ENCODE assay signal across 8 mouse cellular contexts in the genomic region with DNA sequence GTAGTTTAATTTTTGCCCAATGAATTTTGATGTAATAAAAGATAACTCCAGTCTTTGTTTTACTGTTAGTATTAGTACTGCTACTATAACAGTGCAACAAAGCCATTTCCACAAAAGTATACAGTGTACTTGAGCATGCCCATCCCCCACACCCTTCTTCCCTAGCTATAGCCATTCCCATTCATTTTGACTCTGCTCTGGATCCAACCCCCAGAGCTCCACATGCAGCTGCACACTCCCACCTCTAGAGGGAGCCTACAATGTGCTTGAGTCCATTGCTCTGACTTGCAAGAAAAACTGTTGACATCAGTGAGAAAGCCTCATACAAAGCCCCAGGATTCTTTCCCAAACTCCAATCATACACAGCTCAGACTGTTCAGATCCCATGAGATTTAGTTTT.
DNase-seq lines count a peak whose midpoint lies in the region; ATAC-seq and TF ChIP-seq lines count a peak whose summit lies in the region.

No protein-coding gene starts in this region.

- no peak overlapping the region for H3K9ac ChIP-seq in kidney, postnatal 0 days (ENCODE audit: low read depth, low read length)

- H3K9me3 ChIP-seq in kidney, postnatal 0 days (replicated peaks; ENCODE audit: low read length), result no peaks in the 10 kb centered on the region

- DNase-seq in kidney, adult 9 months, result peak; percentile 40
- no peak for DNase-seq in kidney, postnatal 14 days
- DNase-seq in ES-CJ7 (ENCODE audit: low read depth, low spot score), result peak; percentile 86
- DNase-seq in c-Kit-positive CD71-positive TER-119-positive erythroid progenitor cells, embryonic 14.5 days (ENCODE audit: low spot score), result peak; percentile 3
- DNase-seq in kidney, postnatal 0 days (ENCODE audit: low spot score), result no peak
- DNase-seq in testis, postnatal 10 days (ENCODE audit: low spot score), result peak; percentile 41
- no peak for DNase-seq in gastrocnemius, adult 8-10 months (ENCODE audit: low spot score in 2 of 2)

- H3K36me3 ChIP-seq in kidney, postnatal 0 days (ENCODE audit: insufficient read depth, low read length), result no peaks in the 10 kb centered on the region

- no peak for ATAC-seq in kidney, postnatal 0 days (replicated peaks; ENCODE audit: low FRiP score, low read depth)
- no peak for ATAC-seq in monocyte, adult 5-6 weeks (replicated peaks; ENCODE audit: insufficient number of reproducible peaks, low FRiP score, low TSS enrichment, poor library complexity, severe bottlenecking)

- H3K4me3 ChIP-seq in kidney, postnatal 0 days (replicated peaks; ENCODE audit: low read depth, low read length), result no peak overlapping the region

- H3K27me3 ChIP-seq in kidney, postnatal 0 days (ENCODE audit: insufficient read depth, low read length), result no peaks in the 10 kb centered on the region

- peak; percentile 62 for TF ChIP-seq CTCF in kidney, postnatal 0 days (IDR thresholded peaks at IDR 0.05; ENCODE audit: low read depth)

- no peaks in the 10 kb centered on the region for H3K4me1 ChIP-seq in kidney, postnatal 0 days (replicated peaks; ENCODE audit: insufficient read depth, low read length)

- no peak overlapping the region for H3K27ac ChIP-seq in kidney, postnatal 0 days

- no peak overlapping the region for H3K4me2 ChIP-seq in kidney, postnatal 0 days (ENCODE audit: low read length)

Comparison
In these comparisons a context has a peak if more than half of its experiments do, and no peak if none do; other contexts are left out.
1. DNase-seq: peak in kidney, adult 9 months (single experiment), ES-CJ7 (single experiment), c-Kit-positive CD71-positive TER-119-positive erythroid progenitor cells, embryonic 14.5 days (single experiment) and testis, postnatal 10 days (single experiment); none in kidney, postnatal 14 days (single experiment), kidney, postnatal 0 days (single experiment) and gastrocnemius, adult 8-10 months (0 of 2).